Mouse (Mus musculus): ENCODE results near the gene Tradd. TPM values are rescaled to one million over a fixed set of nuclear protein-coding genes. Genes with fewer than 3 reads are reported as not detected.
A peak's percentile ranks its signal among the peaks of the same experiment; 100 is the strongest.

Tradd gene
- polyA plus RNA-seq, 1 experiment from 2014 or later, result 51.0 TPM

MicroRNAs encoded within 50 kb of the gene (microRNA counts, 519-probe panel; counts per million panel counts)
- microRNA mmu-miR-328, result 473 counts per million, percentile 71 among the panel's probes with 10 or more counts

Small RNA genes lying within 50 kb of the gene (microRNA-seq; reads per million reads assigned to microRNA genes)
- gene Gm27320 (ENCODE audit: borderline number of aligned reads) (not detected), gene Mir328 (ENCODE audit: borderline number of aligned reads) (251 reads per million, percentile 56 among the genes with 10 or more reads in this experiment)

Other genes starting within 250 kb of the Tradd start
- gene Ces3a, start 216.0 kb downstream of the Tradd start, polyA plus RNA-seq (2015; fragmentation: Nextera tagmentation; extraction: Ambion mirVana), result 0.07 TPM in 1 of 2 replicates, not detected in the other
- not detected in 2 replicates for gene Ces3b, start 180.9 kb downstream of the Tradd start, polyA plus RNA-seq (2015; fragmentation: Nextera tagmentation; extraction: Ambion mirVana)
- 0.06 and 0.14 TPM in 2 replicates for gene Ces4a, start 132.8 kb downstream of the Tradd start, polyA plus RNA-seq (2015; fragmentation: Nextera tagmentation; extraction: Ambion mirVana)
- gene Cbfb, start 93.9 kb downstream of the Tradd start, polyA plus RNA-seq (2015; fragmentation: Nextera tagmentation; extraction: Ambion mirVana), result 68.5 and 77.3 TPM in 2 replicates
- 18.1 and 18.6 TPM in 2 replicates for gene D230025D16Rik, start 39.5 kb downstream of the Tradd start, polyA plus RNA-seq (2015; fragmentation: Nextera tagmentation; extraction: Ambion mirVana)
- gene B3gnt9, start 9.5 kb downstream of the Tradd start, polyA plus RNA-seq (2015; fragmentation: Nextera tagmentation; extraction: Ambion mirVana), result 4.9 and 5.6 TPM in 2 replicates
- gene Fbxl8, start within 50 bp of the Tradd start, polyA plus RNA-seq (2015; fragmentation: Nextera tagmentation; extraction: Ambion mirVana), result 7.6 and 8.2 TPM in 2 replicates
- gene Hsf4, start 5.2 kb upstream of the Tradd start, polyA plus RNA-seq (2015; fragmentation: Nextera tagmentation; extraction: Ambion mirVana), result not detected in 2 replicates
- gene Nol3, start 11.5 kb upstream of the Tradd start, polyA plus RNA-seq (2015; fragmentation: Nextera tagmentation; extraction: Ambion mirVana), result 0.42 and 0.47 TPM in 2 replicates
- gene 4931428F04Rik, start 25.3 kb upstream of the Tradd start, polyA plus RNA-seq (2015; fragmentation: Nextera tagmentation; extraction: Ambion mirVana), result 3.2 and 4.2 TPM in 2 replicates
- 4.0 and 5.1 TPM in 2 replicates for gene Exoc3l, start 31.5 kb upstream of the Tradd start, polyA plus RNA-seq (2015; fragmentation: Nextera tagmentation; extraction: Ambion mirVana)
- 81.7 and 103 TPM in 2 replicates for gene E2f4, start 33.1 kb upstream of the Tradd start, polyA plus RNA-seq (2015; fragmentation: Nextera tagmentation; extraction: Ambion mirVana)
- gene Elmo3, start 41.0 kb upstream of the Tradd start, polyA plus RNA-seq (2015; fragmentation: Nextera tagmentation; extraction: Ambion mirVana), result 9.3 and 9.4 TPM in 2 replicates
- 2.1 and 4.3 TPM in 2 replicates for gene Lrrc29, start 61.7 kb upstream of the Tradd start, polyA plus RNA-seq (2015; fragmentation: Nextera tagmentation; extraction: Ambion mirVana)
- 145 and 149 TPM in 2 replicates for gene Tmem208, start 61.7 kb upstream of the Tradd start, polyA plus RNA-seq (2015; fragmentation: Nextera tagmentation; extraction: Ambion mirVana)
- gene Fhod1, start 83.3 kb upstream of the Tradd start, polyA plus RNA-seq (2015; fragmentation: Nextera tagmentation; extraction: Ambion mirVana), result 0.85 and 1.1 TPM in 2 replicates
- 0.48 and 0.60 TPM in 2 replicates for gene Slc9a5, start 84.2 kb upstream of the Tradd start, polyA plus RNA-seq (2015; fragmentation: Nextera tagmentation; extraction: Ambion mirVana)
- gene Plekhg4, start 108.7 kb upstream of the Tradd start, polyA plus RNA-seq (2015; fragmentation: Nextera tagmentation; extraction: Ambion mirVana), result 0.09 and 0.21 TPM in 2 replicates
- 0.04 and 0.31 TPM in 2 replicates for gene Kctd19, start 148.9 kb upstream of the Tradd start, polyA plus RNA-seq (2015; fragmentation: Nextera tagmentation; extraction: Ambion mirVana)
- 0.28 and 0.47 TPM in 2 replicates for gene Lrrc36, start 149.0 kb upstream of the Tradd start, polyA plus RNA-seq (2015; fragmentation: Nextera tagmentation; extraction: Ambion mirVana)
- gene Tppp3, start 206.9 kb upstream of the Tradd start, polyA plus RNA-seq (2015; fragmentation: Nextera tagmentation; extraction: Ambion mirVana), result 31.9 and 42.4 TPM in 2 replicates
- 5.8 and 6.9 TPM in 2 replicates for gene Zdhhc1, start 232.3 kb upstream of the Tradd start, polyA plus RNA-seq (2015; fragmentation: Nextera tagmentation; extraction: Ambion mirVana)

Data from thymus, postnatal 0 days (tissue).